Mouse (Mus musculus) MEL (cell line): Measurements from ENCODE around the gene H2-Ke6. TPM values are rescaled to one million over a fixed set of nuclear protein-coding genes. Genes with fewer than 3 reads are reported as not detected.
"Not testable (repeated sequence)": the region's sequence is repeated elsewhere in the genome, so short reads cannot be mapped to it uniquely, and the experiment has no call there.

ENCODE experiments used
- DNase-seq: peaks from one replicate; pipeline ENCODE4 v3.0.0; 2011; ENCODE audit warnings: low read depth, low spot score
- H3K27ac ChIP-seq: 2 replicates; pipeline ENCODE4 v1.5.1; 2012; ENCODE audit warnings: low read depth, mild to moderate bottlenecking, control low read depth, low read length, moderate library complexity; ENCODE audit not compliant: control insufficient read depth
- H3K27me3 ChIP-seq, 2 experiments: fragments of 150-350 bp in 1 of 2; sonication (generic) in 1 of 2; 2 replicates each; pipeline ENCODE4 v1.6.1; 2012; ENCODE audit warnings: low read length in 2 of 2, mild to moderate bottlenecking in 2 of 2, improper control_type of control experiment in 1 of 2, moderate library complexity in 1 of 2; ENCODE audit not compliant: insufficient read depth in 2 of 2, control insufficient read depth in 1 of 2
- H3K36me3 ChIP-seq, 2 experiments: 2 replicates each; pipeline ENCODE4 v1.6.1; 2012 to 2014; ENCODE audit warnings: low read length in 2 of 2, improper control_type of control experiment in 1 of 2, inconsistent platforms in 1 of 2, mild to moderate bottlenecking in 1 of 2; ENCODE audit not compliant: insufficient read depth in 2 of 2, control insufficient read depth in 1 of 2
- H3K4me1 ChIP-seq, 2 experiments: fragments of 150-350 bp in 1 of 2; sonication (generic) in 1 of 2; 2 replicates each; pipeline ENCODE4 v1.6.1; 2012; ENCODE audit warnings: low read length in 2 of 2, improper control_type of control experiment in 1 of 2, mild to moderate bottlenecking in 1 of 2; ENCODE audit not compliant: insufficient read depth in 2 of 2, control insufficient read depth in 1 of 2
- H3K4me3 ChIP-seq, 2 experiments: fragments of 150-350 bp in 1 of 2; sonication (generic) in 1 of 2; 2 replicates each; pipeline ENCODE4 v1.5.1; 2012; ENCODE audit warnings: low read depth in 2 of 2, low read length in 2 of 2, mild to moderate bottlenecking in 2 of 2, moderate library complexity in 2 of 2, control low read depth in 1 of 2, improper control_type of control experiment in 1 of 2; ENCODE audit not compliant: control insufficient read depth in 1 of 2, insufficient read depth in 1 of 2
- H3K79me2 ChIP-seq: 2 replicates; pipeline ENCODE4 v1.6.1; 2012; ENCODE audit warnings: mild to moderate bottlenecking, low read length, moderate library complexity; ENCODE audit not compliant: control insufficient read depth, poor library complexity, insufficient read depth
- H3K9ac ChIP-seq: 2 replicates; pipeline ENCODE4 v1.6.1; 2012; ENCODE audit warnings: low read depth, mild to moderate bottlenecking, control low read depth, low read length, moderate library complexity; ENCODE audit not compliant: control insufficient read depth, poor library complexity, severe bottlenecking
- H3K9me3 ChIP-seq: fragments of 150-350 bp; sonication (generic); replicated peaks from 2 replicates; pipeline ENCODE4 v1.6.1; 2012; ENCODE audit warnings: mild to moderate bottlenecking, low read length, improper control_type of control experiment, moderate library complexity; ENCODE audit not compliant: insufficient read depth
- CTCF ChIP-seq, 3 experiments: IDR thresholded peaks in 2 of 3; conservative IDR thresholded peaks in 1 of 3; 2 replicates each; pipeline ENCODE4 v1.5.1; 2011 to 2012; ENCODE audit warnings: low read length in 3 of 3, low read depth in 2 of 3, mild to moderate bottlenecking in 2 of 3, improper control_type of control experiment in 1 of 3, inconsistent platforms in 1 of 3, mixed read lengths in 1 of 3, moderate library complexity in 1 of 3; ENCODE audit not compliant: control insufficient read depth in 1 of 3, insufficient read depth in 1 of 3, poor library complexity in 1 of 3, severe bottlenecking in 1 of 3
- E2F4 ChIP-seq: IDR thresholded peaks from 2 replicates; pipeline ENCODE4 v1.6.1; 2011; ENCODE audit warnings: low read depth, low read length, improper control_type of control experiment, borderline replicate concordance
- ELF1 ChIP-seq: IDR thresholded peaks from 2 replicates; pipeline ENCODE4 v1.6.1; 2014; ENCODE audit warnings: low read depth, mild to moderate bottlenecking, inconsistent platforms, low read length, improper control_type of control experiment, moderate library complexity
- EP300 ChIP-seq, 2 experiments: IDR thresholded peaks; 2 replicates each; pipeline ENCODE4 v1.6.1; 2011; ENCODE audit warnings: improper control_type of control experiment in 2 of 2, low read length in 2 of 2, low read depth in 1 of 2, mild to moderate bottlenecking in 1 of 2
- MAFK ChIP-seq: IDR thresholded peaks from 2 replicates; pipeline ENCODE4 v1.6.1; 2011; ENCODE audit warnings: low read depth, mild to moderate bottlenecking, low read length, improper control_type of control experiment, borderline replicate concordance
- MYB ChIP-seq: IDR thresholded peaks from 2 replicates; pipeline ENCODE4 v1.6.1; 2011; ENCODE audit warnings: mild to moderate bottlenecking, low read depth, low read length, improper control_type of control experiment
- MYC ChIP-seq: IDR thresholded peaks from 2 replicates; pipeline ENCODE4 v1.6.1; 2011; ENCODE audit warnings: low read depth, mild to moderate bottlenecking, low read length, improper control_type of control experiment, moderate library complexity
- POLR2A ChIP-seq, 2 experiments: IDR thresholded peaks; 2 replicates each; pipeline ENCODE4 v1.6.1; 2011 to 2012; ENCODE audit warnings: low read length in 2 of 2, mild to moderate bottlenecking in 2 of 2, control low read depth in 1 of 2, improper control_type of control experiment in 1 of 2, low read depth in 1 of 2, moderate library complexity in 1 of 2; ENCODE audit not compliant: control insufficient read depth in 1 of 2, insufficient read depth in 1 of 2, poor library complexity in 1 of 2
- POLR2AphosphoS2 ChIP-seq: IDR thresholded peaks from 2 replicates; pipeline ENCODE4 v1.6.1; 2011; ENCODE audit warnings: low read length, improper control_type of control experiment
- POLR2AphosphoS5 ChIP-seq: IDR thresholded peaks from 2 replicates; pipeline ENCODE4 v1.6.1; 2012; ENCODE audit warnings: low read depth, borderline replicate concordance, mild to moderate bottlenecking, inconsistent platforms, low read length, moderate library complexity, mixed read lengths
- RAD21 ChIP-seq: IDR thresholded peaks from 2 replicates; pipeline ENCODE4 v1.6.1; 2011; ENCODE audit warnings: mild to moderate bottlenecking, low read depth, low read length, improper control_type of control experiment
- UBTF ChIP-seq: IDR thresholded peaks from 2 replicates; pipeline ENCODE4 v1.6.1; 2012; ENCODE audit warnings: low read depth, mild to moderate bottlenecking, inconsistent platforms, low read length, improper control_type of control experiment, moderate library complexity, borderline replicate concordance; ENCODE audit not compliant: insufficient read depth
- USF1 ChIP-seq: IDR thresholded peaks from 2 replicates; pipeline ENCODE4 v1.6.1; 2014; ENCODE audit warnings: low read depth, mild to moderate bottlenecking, inconsistent platforms, low read length, improper control_type of control experiment, moderate library complexity
- ZC3H11A ChIP-seq: IDR thresholded peaks from 2 replicates; pipeline ENCODE4 v1.6.1; 2012; ENCODE audit warnings: low read depth, mild to moderate bottlenecking, inconsistent platforms, low read length, improper control_type of control experiment
- ZKSCAN1 ChIP-seq: IDR thresholded peaks from 2 replicates; pipeline ENCODE4 v1.6.1; 2012; ENCODE audit warnings: low read depth, mild to moderate bottlenecking, inconsistent platforms, low read length, improper control_type of control experiment, moderate library complexity
- ZNF384 ChIP-seq: IDR thresholded peaks from 2 replicates; pipeline ENCODE4 v1.6.1; 2012; ENCODE audit warnings: low read depth, mild to moderate bottlenecking, inconsistent platforms, low read length, improper control_type of control experiment
- polyA plus RNA-seq, 2 experiments: library from polyadenylated mRNA; stranded (reverse) in 1 of 2; unstranded in 1 of 2; fragments of >175 nt in 1 of 2; fragments of >200 nt in 1 of 2; gene quantifications; 2 replicates each; pipeline versions ENCODE4 v1.2.1 to v1.2.4; 2012; ENCODE audit warnings: low replicate concordance in 2 of 2, low read depth in 1 of 2; ENCODE audit not compliant: insufficient read length in 2 of 2, insufficient read depth in 1 of 2, missing spikeins in 1 of 2
- total RNA-seq: library from RNA; depleted of rRNA; stranded (reverse); fragments of 300-350 nt; gene quantifications from 2 replicates; pipeline ENCODE4 v1.2.3, GENCODE M21; 2012

Gene H2-Ke6
- total and polyA plus RNA-seq, 3 experiments, result 24.1 to 34.4 TPM; not detected in 1

DNA sequence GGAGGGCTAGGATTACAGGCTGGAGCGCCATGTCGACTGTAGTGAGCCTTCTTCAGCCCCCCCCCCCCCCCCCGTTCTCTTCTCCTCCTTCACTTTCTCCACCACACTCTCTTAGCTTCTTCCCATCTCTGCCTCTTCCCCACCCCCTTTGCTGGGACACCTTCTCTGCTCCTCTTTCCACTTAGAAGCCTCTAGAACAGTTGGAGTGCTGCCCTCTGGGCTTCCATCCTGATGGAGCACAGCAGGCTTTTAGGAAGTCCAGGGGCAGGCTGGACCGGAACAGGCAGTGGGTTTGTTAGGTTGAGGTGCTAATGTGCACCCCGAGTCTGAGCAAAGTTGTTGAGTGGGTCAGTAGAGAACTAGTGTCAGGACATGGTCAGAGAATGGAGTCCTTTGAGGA, 17.7 kb downstream of the H2-Ke6 start:
- Histone ChIP-seq H3K9ac (no peak overlapping the region), H3K36me3 (no peaks in the 10 kb centered on the region), H3K4me3 (no peak overlapping the region), H3K27ac (no peak overlapping the region), H3K4me1 (no peaks in the 10 kb centered on the region), H3K79me2 (no peaks in the 10 kb centered on the region), H3K9me3 (no peaks in the 10 kb centered on the region), H3K27me3 (no peaks in the 10 kb centered on the region; a peak in 1 of 4 replicates)
- no peak for TF ChIP-seq UBTF
- TF ChIP-seq POLR2A (IDR thresholded peaks at IDR 0.05; ENCODE audit: control insufficient read depth in 1 of 2, insufficient read depth in 1 of 2, low read depth in 1 of 2, low read length in 2 of 2, poor library complexity in 1 of 2), result no peak
- TF ChIP-seq ZNF384, result no peak
- no peak for TF ChIP-seq ZKSCAN1
- no peak for TF ChIP-seq POLR2AphosphoS5
- TF ChIP-seq ELF1, result no peak
- no peak for TF ChIP-seq CTCF (IDR thresholded peaks at IDR 0.05 in 2 of 3, conservative IDR thresholded peaks at IDR 0.05 in 1 of 3; ENCODE audit: control insufficient read depth in 1 of 3, insufficient read depth in 1 of 3, low read depth in 2 of 3, low read length in 3 of 3, poor library complexity in 1 of 3, severe bottlenecking in 1 of 3)
- no peak for DNase-seq

DNA sequence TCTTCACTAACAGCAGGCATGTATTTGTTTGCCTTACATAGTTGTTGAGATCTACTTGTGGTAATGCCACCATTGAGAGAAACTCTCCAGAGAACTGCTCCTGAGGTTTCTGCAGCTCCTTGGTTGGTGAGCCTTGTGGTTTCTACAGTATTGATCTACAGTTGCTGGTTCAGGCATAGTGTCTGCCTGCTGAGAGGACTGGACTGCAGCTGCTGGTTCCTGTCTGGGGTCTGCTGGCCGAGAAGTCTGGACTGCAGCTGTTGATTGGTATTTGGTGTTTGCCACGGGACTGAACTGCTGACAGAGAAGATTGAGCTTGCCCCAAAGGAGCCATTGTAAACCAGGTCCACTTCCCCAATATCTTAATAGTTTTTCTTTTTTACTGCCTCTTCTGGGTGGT, 21.3 kb downstream of the H2-Ke6 start:
- TF ChIP-seq EP300 (IDR thresholded peaks at IDR 0.05; ENCODE audit: low read depth in 1 of 2, low read length in 2 of 2) (no peak), MYB (no peak), E2F4 (no peak), USF1 (no peak), MAFK (no peak), POLR2AphosphoS2 (no peak), ELF1 (no peak)
- no peaks in the 10 kb centered on the region for H3K36me3 ChIP-seq
- DNase-seq, result no peak
- H3K4me3 ChIP-seq, result no peak overlapping the region
- no peaks in the 10 kb centered on the region for H3K9me3 ChIP-seq
- no peak overlapping the region for H3K27ac ChIP-seq
- no peaks in the 10 kb centered on the region; a peak in 1 of 4 replicates for H3K27me3 ChIP-seq
- no peaks in the 10 kb centered on the region for H3K79me2 ChIP-seq
- H3K4me1 ChIP-seq, result no peaks in the 10 kb centered on the region
- no peak overlapping the region for H3K9ac ChIP-seq

DNA sequence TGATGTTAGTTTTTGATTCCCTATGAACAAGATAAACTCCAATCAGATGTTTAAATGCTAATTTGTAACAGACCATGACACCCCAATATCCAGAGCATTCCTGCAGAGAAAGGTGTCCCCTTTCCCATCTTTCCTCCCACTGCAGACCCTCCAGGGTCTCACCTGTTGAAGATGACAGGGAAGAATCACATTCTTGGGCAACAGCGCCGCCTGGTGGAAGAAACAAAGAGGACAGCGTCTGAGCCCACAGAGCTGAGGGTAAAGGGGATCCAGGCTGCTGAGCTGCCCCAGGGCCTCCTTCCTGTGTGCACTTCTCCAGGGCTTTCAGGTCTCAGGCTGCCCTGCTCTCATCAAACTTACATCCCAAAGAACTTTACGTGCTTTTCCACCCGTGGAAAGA, 24.4 kb downstream of the H2-Ke6 start:
- DNase-seq, result no peak
- Histone ChIP-seq H3K4me1 (no peaks in the 10 kb centered on the region), H3K79me2 (peaks cover 2% of the 10 kb centered on the region)

DNA sequence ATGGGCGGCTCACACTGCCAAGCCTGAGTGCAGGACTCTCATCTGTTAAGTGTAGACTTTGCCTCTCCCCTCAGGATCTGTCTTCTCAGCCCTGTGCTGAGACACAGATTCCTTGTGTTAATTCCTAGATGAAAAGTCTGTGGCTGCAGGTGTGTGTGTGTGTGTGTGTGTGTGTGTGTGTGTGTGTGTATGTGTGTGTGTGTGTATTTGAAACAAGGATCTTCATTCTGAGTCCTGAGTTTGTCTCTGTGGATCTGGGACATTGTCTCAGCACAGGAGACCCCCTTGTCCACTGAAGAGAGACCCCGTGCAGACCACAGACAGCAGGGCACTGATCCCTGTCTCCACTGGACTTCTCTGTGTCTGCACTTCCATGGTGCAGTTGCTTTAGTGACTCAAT, 27.1 kb downstream of the H2-Ke6 start:
- not testable (repeated sequence) for H3K27me3 ChIP-seq, H3K9me3 ChIP-seq, DNase-seq, H3K36me3 ChIP-seq, H3K4me1 ChIP-seq, H3K79me2 ChIP-seq
- H3K9ac ChIP-seq, result peak overlapping the region; percentile 84
- H3K27ac ChIP-seq, result peak overlapping the region; percentile 41
- peak overlapping the region; percentile 65 to 83 for H3K4me3 ChIP-seq

More for the DNA sequence above, 24.4 kb downstream of the H2-Ke6 start:
- TF ChIP-seq CTCF (IDR thresholded peaks at IDR 0.05 in 2 of 3, conservative IDR thresholded peaks at IDR 0.05 in 1 of 3; ENCODE audit: control insufficient read depth in 1 of 3, insufficient read depth in 1 of 3, low read depth in 2 of 3, low read length in 3 of 3, poor library complexity in 1 of 3, severe bottlenecking in 1 of 3), result peak; percentile 13 to 30 (median 23); a peak in 4 of 6 replicates
- TF ChIP-seq RAD21, result peak; percentile 1
- no peak for TF ChIP-seq ZC3H11A
- no peak for TF ChIP-seq MYC
- Histone ChIP-seq H3K27me3 (no peaks in the 10 kb centered on the region; a peak in 1 of 4 replicates), H3K9ac (no peak overlapping the region), H3K9me3 (no peaks in the 10 kb centered on the region), H3K27ac (no peak overlapping the region), H3K36me3 (no peaks in the 10 kb centered on the region), H3K4me3 (no peak overlapping the region)
